ENCODE assay signal across 17 mouse cellular contexts in the genomic region with DNA sequence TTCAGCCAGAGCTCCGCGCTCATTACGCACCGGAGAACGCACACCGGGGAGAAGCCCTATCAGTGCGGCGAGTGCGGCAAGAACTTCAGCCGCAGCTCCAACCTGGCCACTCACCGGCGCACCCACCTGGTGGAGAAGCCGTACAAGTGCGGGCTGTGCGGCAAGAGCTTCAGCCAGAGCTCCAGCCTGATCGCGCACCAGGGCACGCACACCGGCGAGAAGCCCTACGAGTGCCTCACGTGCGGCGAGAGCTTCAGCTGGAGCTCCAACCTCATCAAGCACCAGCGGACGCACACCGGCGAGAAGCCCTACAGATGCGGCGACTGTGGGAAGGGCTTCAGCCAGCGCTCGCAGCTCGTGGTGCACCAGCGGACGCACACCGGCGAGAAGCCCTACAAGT. TPM values are rescaled to one million over a fixed set of nuclear protein-coding genes. Genes with fewer than 3 reads are reported as not detected.
DNase-seq lines count a peak whose midpoint lies in the region; ATAC-seq and TF ChIP-seq lines count a peak whose summit lies in the region.
"Had no signal": no experiment of that assay in that cellular context is flagged by ENCODE, and none has a peak within 500 bp of the region (broad histone marks: within the 10 kb centered on the region; RNA-seq: fewer than 3 reads in every experiment).

No protein-coding gene starts in this region.

- H3K36me3 ChIP-seq in intestine, embryonic 16.5 days (ENCODE audit: control insufficient read depth, insufficient read depth, low read length): peaks cover 14% of the 10 kb centered on the region
- H3K36me3 ChIP-seq in intestine, embryonic 15.5 days: peaks cover 30% of the 10 kb centered on the region
- peaks cover 41% of the 10 kb centered on the region for H3K36me3 ChIP-seq in lung, embryonic 16.5 days (ENCODE audit: control insufficient read depth, insufficient read depth, low read length)
- no peaks in the 10 kb centered on the region for H3K36me3 ChIP-seq in ES-Bruce4 (ENCODE audit: control insufficient read depth, insufficient read depth, low read length, poor library complexity, severe bottlenecking)

- WGBS in intestine, embryonic 16.5 days: 53% methylated on average over 37 of the region's 37 CpGs
- 57% methylated on average over 37 of the region's 37 CpGs for WGBS in intestine, embryonic 15.5 days
- 57% methylated on average over 37 of the region's 37 CpGs for WGBS in lung, embryonic 16.5 days
- 89% methylated on average over 37 of the region's 37 CpGs for WGBS in bone marrow, adult 2 months

- no peak overlapping the region for H3K9ac ChIP-seq in intestine, embryonic 16.5 days (ENCODE audit: low read depth, low read length)
- no peak overlapping the region for H3K9ac ChIP-seq in intestine, embryonic 15.5 days
- H3K9ac ChIP-seq in lung, embryonic 16.5 days (ENCODE audit: low read length): no peak overlapping the region
- H3K9ac ChIP-seq in ES-Bruce4 (ENCODE audit: low read depth, poor library complexity, severe bottlenecking): peak overlapping the region; percentile 2; the same call in 1 of the 2 replicates
- H3K9ac ChIP-seq: lung, embryonic 15.5 days had no signal

- no peaks in the 10 kb centered on the region for H3K27me3 ChIP-seq in intestine, embryonic 16.5 days (replicated peaks; ENCODE audit: control insufficient read depth, insufficient read depth, low read length)
- H3K27me3 ChIP-seq in intestine, embryonic 15.5 days (replicated peaks): no peaks in the 10 kb centered on the region
- no peaks in the 10 kb centered on the region for H3K27me3 ChIP-seq in lung, embryonic 16.5 days (ENCODE audit: control insufficient read depth, insufficient read depth, low read depth, low read length)
- no peaks in the 10 kb centered on the region for H3K27me3 ChIP-seq in ES-Bruce4 (ENCODE audit: control insufficient read depth, insufficient read depth, low read length, poor library complexity, severe bottlenecking)
- H3K27me3 ChIP-seq: lung, embryonic 15.5 days had no signal

- no peak for DNase-seq in lung, adult 18-20 months
- DNase-seq in frontal cortex, postnatal 36 days (ENCODE audit: low spot score in 2 of 2): no peak
- DNase-seq in spleen, adult 18-20 months: no peak
- DNase-seq: adrenal gland, postnatal 36 days; cerebellum, postnatal 14 days; gastrocnemius, postnatal 14 days; heart, postnatal 10 days; kidney, postnatal 10 days; layer of hippocampus, postnatal 36 days; left cerebral cortex, postnatal 4 days; retina, postnatal 1 day had no signal

- no peaks in the 10 kb centered on the region for H3K4me1 ChIP-seq in intestine, embryonic 16.5 days (ENCODE audit: control insufficient read depth, insufficient read depth, low read length)
- H3K4me1 ChIP-seq in intestine, embryonic 15.5 days (replicated peaks): no peaks in the 10 kb centered on the region
- H3K4me1 ChIP-seq in lung, embryonic 16.5 days (replicated peaks; ENCODE audit: control insufficient read depth, insufficient read depth, low read length): no peaks in the 10 kb centered on the region
- no peaks in the 10 kb centered on the region for H3K4me1 ChIP-seq in ES-Bruce4 (ENCODE audit: control insufficient read depth, insufficient read depth, low read length)
- H3K4me1 ChIP-seq in bone marrow, adult 2 months (ENCODE audit: control insufficient read depth, insufficient read depth, low read length): no peaks in the 10 kb centered on the region; the same call in 1 of the 2 replicates
- H3K4me1 ChIP-seq: lung, embryonic 15.5 days had no signal

- TF ChIP-seq EP300 in ES-Bruce4 (IDR thresholded peaks at IDR 0.05; ENCODE audit: insufficient read depth, low read depth, low read length): no peak

- H3K4me2 ChIP-seq in intestine, embryonic 16.5 days (ENCODE audit: low read depth, low read length): no peak overlapping the region
- no peak overlapping the region for H3K4me2 ChIP-seq in intestine, embryonic 15.5 days (replicated peaks)
- no peak overlapping the region for H3K4me2 ChIP-seq in lung, embryonic 16.5 days (ENCODE audit: low read depth, low read length)
- H3K4me2 ChIP-seq: lung, embryonic 15.5 days had no signal

- no peaks in the 10 kb centered on the region for H3K9me3 ChIP-seq in intestine, embryonic 16.5 days (ENCODE audit: control insufficient read depth, low read length)
- H3K9me3 ChIP-seq in intestine, embryonic 15.5 days: no peaks in the 10 kb centered on the region
- H3K9me3 ChIP-seq in lung, embryonic 16.5 days (ENCODE audit: control insufficient read depth, low read length): 0 out of 2 replicates have a peak, but pooled peaks cover 2% of the 10 kb centered on the region
- no peaks in the 10 kb centered on the region for H3K9me3 ChIP-seq in ES-Bruce4 (replicated peaks; ENCODE audit: control insufficient read depth, insufficient read depth, low read length, poor library complexity, severe bottlenecking)
- H3K9me3 ChIP-seq: lung, embryonic 15.5 days had no signal

- 0 out of 2 replicates have a peak, but pooled peaks have one; percentile 24 for ATAC-seq in intestine, embryonic 16.5 days
- ATAC-seq in intestine, embryonic 15.5 days: no peak
- 0 out of 2 replicates have a peak, but pooled peaks have one; percentile 36 for ATAC-seq in lung, embryonic 16.5 days (ENCODE audit: low read depth)

- no peak overlapping the region for H3K27ac ChIP-seq in intestine, embryonic 16.5 days (ENCODE audit: low read length)
- no peak overlapping the region for H3K27ac ChIP-seq in intestine, embryonic 15.5 days
- no peak overlapping the region for H3K27ac ChIP-seq in lung, embryonic 16.5 days (ENCODE audit: low read length)
- H3K27ac ChIP-seq in ES-Bruce4 (ENCODE audit: insufficient read depth, low read length): no peak overlapping the region
- H3K27ac ChIP-seq in bone marrow, adult 2 months (ENCODE audit: control insufficient read depth, insufficient read depth, low read depth, low read length, poor library complexity): peak overlapping the region; percentile 41; the same call in 1 of the 2 replicates
- H3K27ac ChIP-seq: lung, embryonic 15.5 days had no signal

- H3K4me3 ChIP-seq in intestine, embryonic 16.5 days (ENCODE audit: low read length): no peak overlapping the region
- H3K4me3 ChIP-seq in intestine, embryonic 15.5 days (replicated peaks): no peak overlapping the region
- H3K4me3 ChIP-seq in lung, embryonic 16.5 days (ENCODE audit: low read length): no peak overlapping the region
- peak overlapping the region; percentile 55 for H3K4me3 ChIP-seq in ES-Bruce4 (ENCODE audit: low read depth, low read length)
- no peak overlapping the region for H3K4me3 ChIP-seq in bone marrow, adult 2 months (replicated peaks; ENCODE audit: control insufficient read depth, low read depth, low read length)
- H3K4me3 ChIP-seq: lung, embryonic 15.5 days had no signal

- no peak for TF ChIP-seq POLR2A in ES-Bruce4 (IDR thresholded peaks at IDR 0.05; ENCODE audit: insufficient read depth, low read length)
- TF ChIP-seq POLR2A in bone marrow, adult 2 months (IDR thresholded peaks at IDR 0.05; ENCODE audit: borderline replicate concordance, control insufficient read depth, low read depth, low read length): no peak

- no peak for TF ChIP-seq CTCF in ES-Bruce4 (IDR thresholded peaks at IDR 0.05; ENCODE audit: low read depth, low read length)
- TF ChIP-seq CTCF in bone marrow, adult 2 months (IDR thresholded peaks at IDR 0.05; ENCODE audit: control insufficient read depth, insufficient read depth, low read length): no peak

RNA-seq across cellular contexts. Expression of a gene that starts 15.0 kb away (rescaled TPM):
- 1.4 TPM in 2 replicates for polyA plus RNA-seq in intestine, embryonic 16.5 days (2015; fragmentation: Nextera tagmentation; extraction: Ambion mirVana)
- 1.1 and 1.6 TPM in 2 replicates for polyA plus RNA-seq in intestine, embryonic 15.5 days (2015; fragmentation: Nextera tagmentation; extraction: Ambion mirVana)
- 1.9 and 2.3 TPM in 2 replicates for polyA plus RNA-seq in lung, embryonic 16.5 days (2015; fragmentation: Nextera tagmentation; extraction: Ambion mirVana)
- 4.5 and 4.9 TPM in 2 replicates for polyA plus RNA-seq in ES-Bruce4 (2011; ENCODE audit: insufficient read depth, insufficient read length, low read depth, missing spikeins)
- 1.9 and 6.1 TPM in 2 replicates for polyA plus RNA-seq in bone marrow, adult 2 months (2011; ENCODE audit: insufficient read depth, insufficient read length, low replicate concordance, missing spikeins)

RNA-seq across cellular contexts. Expression of a gene that starts 25.3 kb away (rescaled TPM):
- polyA plus RNA-seq in intestine, embryonic 16.5 days (2015; fragmentation: Nextera tagmentation; extraction: Ambion mirVana): 27.8 and 33.4 TPM in 2 replicates
- 32.8 and 35.7 TPM in 2 replicates for polyA plus RNA-seq in intestine, embryonic 15.5 days (2015; fragmentation: Nextera tagmentation; extraction: Ambion mirVana)
- 32.2 and 35.5 TPM in 2 replicates for polyA plus RNA-seq in lung, embryonic 16.5 days (2015; fragmentation: Nextera tagmentation; extraction: Ambion mirVana)
- 35.9 and 39.3 TPM in 2 replicates for polyA plus RNA-seq in ES-Bruce4 (2011; ENCODE audit: insufficient read depth, insufficient read length, low read depth, missing spikeins)
- polyA plus RNA-seq in bone marrow, adult 2 months (2011; ENCODE audit: insufficient read depth, insufficient read length, low replicate concordance, missing spikeins): 11.1 and 12.8 TPM in 2 replicates

RNA-seq across cellular contexts. Expression of a gene that starts 29.1 kb away (rescaled TPM):
- polyA plus RNA-seq in intestine, embryonic 16.5 days (2015; fragmentation: Nextera tagmentation; extraction: Ambion mirVana): 3.9 and 4.1 TPM in 2 replicates
- polyA plus RNA-seq in intestine, embryonic 15.5 days (2015; fragmentation: Nextera tagmentation; extraction: Ambion mirVana): 4.5 and 4.6 TPM in 2 replicates
- polyA plus RNA-seq in lung, embryonic 16.5 days (2015; fragmentation: Nextera tagmentation; extraction: Ambion mirVana): 9.7 and 9.9 TPM in 2 replicates
- 5.2 and 6.0 TPM in 2 replicates for polyA plus RNA-seq in ES-Bruce4 (2011; ENCODE audit: insufficient read depth, insufficient read length, low read depth, missing spikeins)
- polyA plus RNA-seq in bone marrow, adult 2 months (2011; ENCODE audit: insufficient read depth, insufficient read length, low replicate concordance, missing spikeins): 5.4 and 21.2 TPM in 2 replicates

RNA-seq across cellular contexts. Expression of a gene that starts 50.0 kb away (rescaled TPM):
- 64.3 and 66.2 TPM in 2 replicates for polyA plus RNA-seq in intestine, embryonic 16.5 days (2015; fragmentation: Nextera tagmentation; extraction: Ambion mirVana)
- 72.9 and 76.2 TPM in 2 replicates for polyA plus RNA-seq in intestine, embryonic 15.5 days (2015; fragmentation: Nextera tagmentation; extraction: Ambion mirVana)
- polyA plus RNA-seq in lung, embryonic 16.5 days (2015; fragmentation: Nextera tagmentation; extraction: Ambion mirVana): 136 and 141 TPM in 2 replicates
- 215 and 222 TPM in 2 replicates for polyA plus RNA-seq in ES-Bruce4 (2011; ENCODE audit: insufficient read depth, insufficient read length, low read depth, missing spikeins)
- 29.4 and 62.3 TPM in 2 replicates for polyA plus RNA-seq in bone marrow, adult 2 months (2011; ENCODE audit: insufficient read depth, insufficient read length, low replicate concordance, missing spikeins)
